Mouse (Mus musculus): ENCODE measurements around the gene Ggt7. TPM values are rescaled to one million over a fixed set of nuclear protein-coding genes. Genes with fewer than 3 reads are reported as not detected.

Ggt7 gene
- polyA plus RNA-seq, 1 experiment from 2014 or later, result 16.0 TPM

Other genes with a start within 250 kb of the Ggt7 start
- gene Map1lc3a, start 241.9 kb downstream of the Ggt7 start, polyA plus RNA-seq (2016; fragmentation: Nextera tagmentation; extraction: Ambion mirVana), result 106 and 135 TPM in 2 replicates
- 57.1 and 58.5 TPM in 2 replicates for gene Pigu, start 160.8 kb downstream of the Ggt7 start, polyA plus RNA-seq (2016; fragmentation: Nextera tagmentation; extraction: Ambion mirVana)
- 43.6 and 75.1 TPM in 2 replicates for gene Trp53inp2, start 137.2 kb downstream of the Ggt7 start, polyA plus RNA-seq (2016; fragmentation: Nextera tagmentation; extraction: Ambion mirVana)
- gene Ncoa6, start 44.3 kb downstream of the Ggt7 start, polyA plus RNA-seq (2016; fragmentation: Nextera tagmentation; extraction: Ambion mirVana), result 20.8 and 22.3 TPM in 2 replicates
- 15.9 and 20.3 TPM in 2 replicates for gene Acss2, start 289 bp downstream of the Ggt7 start, polyA plus RNA-seq (2016; fragmentation: Nextera tagmentation; extraction: Ambion mirVana)
- gene Gss, start 74.6 kb upstream of the Ggt7 start, polyA plus RNA-seq (2016; fragmentation: Nextera tagmentation; extraction: Ambion mirVana), result 19.6 and 22.1 TPM in 2 replicates
- gene Myh7b, start 93.0 kb upstream of the Ggt7 start, polyA plus RNA-seq (2016; fragmentation: Nextera tagmentation; extraction: Ambion mirVana), result 0.53 and 0.60 TPM in 2 replicates
- 123 and 137 TPM in 2 replicates for gene Trpc4ap, start 174.1 kb upstream of the Ggt7 start, polyA plus RNA-seq (2016; fragmentation: Nextera tagmentation; extraction: Ambion mirVana)
- 34.0 and 34.4 TPM in 2 replicates for gene Edem2, start 211.2 kb upstream of the Ggt7 start, polyA plus RNA-seq (2016; fragmentation: Nextera tagmentation; extraction: Ambion mirVana)
- not detected in 2 replicates for gene Gm17581, start 217.6 kb upstream of the Ggt7 start, polyA plus RNA-seq (2016; fragmentation: Nextera tagmentation; extraction: Ambion mirVana)
- gene Procr, start 232.9 kb upstream of the Ggt7 start, polyA plus RNA-seq (2016; fragmentation: Nextera tagmentation; extraction: Ambion mirVana), result 1.3 and 1.9 TPM in 2 replicates

All from midbrain, embryonic 10.5 days (tissue).